Mouse (Mus musculus) activated CD4-positive, CD25-positive, alpha-beta regulatory T cell, adult 4 months (primary cell): ENCODE data around the gene Nexn. TPM values are rescaled to one million over a fixed set of nuclear protein-coding genes. Genes with fewer than 3 reads are reported as not detected.
"Not testable (repeated sequence)": the region's sequence is repeated elsewhere in the genome, so short reads cannot be mapped to it uniquely, and the experiment has no call there.

Experiments
- ATAC-seq: one replicate; pipeline ENCODE4 v1.8.0; 2017
- polyA plus RNA-seq, 2 experiments: library from polyadenylated mRNA; unstranded; fragments of 100-300 nt; shearing (Covaris generic); gene quantifications; one replicate each; pipeline ENCODE4 v1.2.1; 2017

The Nexn gene
- polyA plus RNA-seq = 1 to 10 TPM in 1 of 2 experiments, not detected in 1; 2.9 TPM

DNA sequence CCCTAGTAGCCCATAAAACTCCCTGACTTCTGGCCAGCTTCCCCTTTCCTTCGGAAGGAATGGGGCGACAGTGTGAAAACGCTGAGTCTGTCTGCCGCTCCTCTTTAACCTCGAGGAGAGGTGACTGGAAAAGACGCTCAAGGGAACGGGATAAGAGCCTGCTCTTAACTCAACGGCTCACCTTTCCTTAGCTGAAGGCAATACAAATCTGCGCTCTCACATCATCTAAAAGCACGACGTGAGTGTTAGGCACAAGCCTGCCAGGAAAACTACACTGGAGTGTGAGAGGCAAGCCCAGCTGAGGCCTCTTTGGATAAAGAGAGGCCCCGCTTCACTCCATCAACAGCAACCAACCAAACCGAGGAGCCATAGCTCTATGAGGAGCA lies at the start of gene Nexn:
Gene Nexn (minus strand): TSS at position 315 of the 386 bp plus-strand sequence.
- ATAC-seq = no peak

DNA sequence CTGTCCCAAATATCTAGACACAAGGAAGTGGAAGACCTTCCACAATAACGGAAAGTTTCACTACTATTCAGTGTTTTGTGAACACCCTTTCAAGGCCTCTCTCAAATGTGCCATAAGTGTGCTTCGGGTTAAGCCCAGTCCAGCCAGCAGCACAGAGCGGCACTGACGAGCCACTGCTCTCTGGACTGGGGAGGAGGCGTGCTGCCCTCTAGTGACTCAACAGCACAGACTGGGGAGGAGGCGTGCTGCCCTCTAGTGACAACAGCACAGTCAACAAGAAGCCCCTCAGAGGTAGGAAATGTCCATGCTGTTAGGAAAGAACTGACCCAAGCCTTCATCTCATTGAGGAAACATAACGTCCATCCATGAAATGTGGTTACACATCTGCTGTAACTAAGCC lies 49.5 kb upstream of the Nexn start:
- peak; percentile 99 for ATAC-seq

DNA sequence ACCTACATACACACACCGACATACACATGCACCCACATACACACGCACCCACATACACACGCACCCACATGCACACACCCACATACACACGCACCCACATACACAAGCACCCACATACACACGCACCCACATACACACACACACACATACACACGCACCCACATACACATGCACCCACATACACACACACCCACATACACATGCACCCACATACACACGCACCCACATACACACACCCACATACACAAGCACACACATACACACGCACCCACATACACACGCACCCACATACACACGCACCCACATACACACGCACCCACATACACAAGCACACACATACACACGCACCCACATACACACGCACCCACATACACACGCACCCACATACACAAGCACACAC lies 48.5 kb upstream of the Nexn start:
- ATAC-seq = not testable (repeated sequence)

GRCm38 (mm10) chr3:152309250-152309645 lies 43.1 kb upstream of the Nexn start:
- no peak for ATAC-seq

- ATAC-seq = no peak
Measured at GRCm38 (mm10) chr3:152308485-152309249, 42.5 kb upstream of the Nexn start.

GRCm38 (mm10) chr3:152305971-152306370 lies 39.8 kb upstream of the Nexn start:
- ATAC-seq = no peak

- no peak for ATAC-seq
Measured at GRCm38 (mm10) chr3:152305080-152305479, 38.9 kb upstream of the Nexn start.

GRCm38 (mm10) chr3:152304093-152304815 lies 38.1 kb upstream of the Nexn start:
- no peak for ATAC-seq

- ATAC-seq = no peak
Measured at GRCm38 (mm10) chr3:152302991-152303390, 36.8 kb upstream of the Nexn start.

- ATAC-seq = no peak
Measured at GRCm38 (mm10) chr3:152300376-152301337, 34.5 kb upstream of the Nexn start.

DNA sequence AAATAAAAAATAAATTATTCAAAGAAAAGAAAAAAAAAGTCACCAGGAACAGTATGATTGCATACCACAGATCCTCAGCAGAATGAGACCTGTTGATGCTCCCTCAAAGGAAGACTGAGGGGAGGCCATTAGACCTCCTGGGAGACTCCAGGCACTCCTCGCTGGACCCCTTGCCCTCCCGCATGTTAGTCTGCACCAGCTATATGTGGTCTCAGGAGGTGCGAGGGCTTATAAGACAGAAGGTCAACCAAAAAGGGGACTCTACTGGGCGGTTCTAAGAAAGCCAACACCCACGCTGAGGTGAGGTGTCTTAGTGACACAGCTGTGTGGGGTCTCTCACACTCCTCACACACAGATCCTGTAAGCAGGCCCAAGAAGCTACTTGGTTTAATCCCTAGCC lies 29.7 kb upstream of the Nexn start:
- no peak for ATAC-seq

- no peak for ATAC-seq
Measured at GRCm38 (mm10) chr3:152294400-152294799, 28.2 kb upstream of the Nexn start.

- no peak for ATAC-seq
Measured at GRCm38 (mm10) chr3:152293530-152294181, 27.5 kb upstream of the Nexn start.

- no peak for ATAC-seq
Measured at GRCm38 (mm10) chr3:152291895-152292294, 25.7 kb upstream of the Nexn start.

DNA sequence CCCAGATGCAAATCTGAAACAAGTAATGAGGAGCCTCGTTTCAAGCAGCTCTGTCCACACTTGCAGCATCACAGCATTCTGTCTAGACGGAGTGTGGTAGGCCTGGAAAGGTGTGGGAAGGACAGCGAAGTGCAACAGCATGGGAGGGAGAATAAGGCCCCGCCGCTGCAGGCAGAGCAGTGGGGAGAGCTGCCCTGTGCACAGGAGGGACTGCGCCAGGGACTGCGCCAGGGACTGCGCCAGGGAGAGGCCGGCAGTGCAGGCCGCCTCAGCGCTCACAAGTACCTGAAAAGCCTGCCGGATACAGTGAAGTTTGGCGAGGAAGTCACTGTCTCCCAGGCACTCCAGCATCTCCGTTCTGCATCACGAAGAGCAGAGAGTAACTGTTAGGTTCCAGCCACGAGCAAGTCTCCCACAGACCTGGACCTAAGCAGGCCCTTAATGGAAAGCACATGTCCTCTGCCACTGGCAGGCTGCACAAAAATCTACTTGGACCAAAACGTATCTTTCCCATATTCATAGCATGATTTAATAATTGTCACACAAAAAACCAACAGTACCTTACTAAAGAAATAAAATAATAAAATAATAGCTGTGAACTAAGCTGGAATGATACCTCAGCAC lies 24.1 kb upstream of the Nexn start:
- ATAC-seq = no peak

- no peak for ATAC-seq
Measured at GRCm38 (mm10) chr3:152288740-152289139, 22.6 kb upstream of the Nexn start.

DNA sequence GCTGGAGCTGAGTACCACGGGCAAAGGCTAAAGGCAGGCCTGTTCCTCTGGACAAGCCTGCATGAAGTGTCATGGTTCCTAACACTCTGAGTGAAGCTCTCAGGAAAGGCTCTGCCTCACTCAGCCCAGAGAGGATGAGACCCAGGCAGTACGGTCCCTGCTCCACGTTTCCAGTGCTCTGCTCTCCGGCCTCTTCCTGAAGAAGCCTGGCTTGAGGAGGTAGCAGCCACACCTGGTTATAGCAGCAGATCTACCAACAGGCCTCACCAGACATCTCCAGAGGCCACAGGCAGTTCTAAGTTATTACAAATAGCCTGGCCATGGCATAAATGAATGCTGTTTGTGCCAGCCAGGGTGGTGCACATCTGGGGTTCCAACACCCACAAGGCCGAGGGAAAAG lies 22.1 kb upstream of the Nexn start:
- no peak for ATAC-seq

DNA sequence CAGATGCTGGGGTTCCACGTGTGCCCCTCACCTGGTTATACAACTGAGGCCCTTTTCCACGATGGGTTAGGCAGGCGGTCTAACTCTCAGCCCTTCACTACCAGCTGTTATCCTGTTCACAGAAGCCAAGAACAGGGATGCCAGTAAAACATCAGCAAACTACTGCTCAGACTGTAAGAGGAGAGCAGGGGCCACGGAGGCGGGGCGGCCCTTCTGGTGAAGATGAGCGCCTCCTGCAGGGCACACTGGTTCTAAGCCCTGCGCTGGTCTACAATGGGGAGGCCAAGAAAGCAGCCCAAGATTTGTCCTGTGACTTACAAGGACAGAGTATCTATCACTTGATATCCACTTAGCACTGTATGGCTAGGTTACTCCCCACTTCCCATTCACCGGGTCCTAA lies 21.7 kb upstream of the Nexn start:
- no peak for ATAC-seq

GRCm38 (mm10) chr3:152284759-152285158 lies 18.6 kb upstream of the Nexn start:
- no peak for ATAC-seq

DNA sequence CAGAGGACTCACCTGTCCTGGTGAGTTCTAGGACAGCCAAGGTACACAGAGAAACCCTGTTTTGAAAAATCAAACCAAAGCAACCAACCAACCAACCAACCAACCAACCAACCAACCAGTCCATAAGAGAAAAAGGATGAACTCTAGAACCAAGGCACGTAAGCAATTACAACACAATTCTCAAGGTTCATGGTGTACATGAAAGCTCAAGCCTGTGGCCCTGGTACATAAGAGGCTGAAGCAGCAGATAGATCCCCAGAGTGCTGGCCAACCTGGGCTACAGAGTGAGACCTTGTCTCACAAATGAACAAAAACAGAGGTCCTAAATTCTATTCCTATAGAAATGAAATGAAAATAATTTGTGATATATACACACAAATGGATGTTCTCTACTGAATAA lies 18.2 kb upstream of the Nexn start:
- no peak for ATAC-seq

GRCm38 (mm10) chr3:152282126-152282525 lies 16.0 kb upstream of the Nexn start:
- no peak for ATAC-seq

- no peak for ATAC-seq
Measured at GRCm38 (mm10) chr3:152278431-152278830, 12.3 kb upstream of the Nexn start.
